Mouse (Mus musculus) right cerebral cortex, postnatal 14 days (tissue): ENCODE data around the gene Setd1b.

ENCODE experiments used
- DNase-seq: peaks from one replicate; pipeline ENCODE4 v3.0.0; 2022

Setd1b gene

GRCm38 (mm10) chr5:123142161-123143157 lies at the start of gene Setd1b:
Gene Setd1b, plus strand, starts transcription at chr5:123142193.
- no peak for DNase-seq

DNA sequence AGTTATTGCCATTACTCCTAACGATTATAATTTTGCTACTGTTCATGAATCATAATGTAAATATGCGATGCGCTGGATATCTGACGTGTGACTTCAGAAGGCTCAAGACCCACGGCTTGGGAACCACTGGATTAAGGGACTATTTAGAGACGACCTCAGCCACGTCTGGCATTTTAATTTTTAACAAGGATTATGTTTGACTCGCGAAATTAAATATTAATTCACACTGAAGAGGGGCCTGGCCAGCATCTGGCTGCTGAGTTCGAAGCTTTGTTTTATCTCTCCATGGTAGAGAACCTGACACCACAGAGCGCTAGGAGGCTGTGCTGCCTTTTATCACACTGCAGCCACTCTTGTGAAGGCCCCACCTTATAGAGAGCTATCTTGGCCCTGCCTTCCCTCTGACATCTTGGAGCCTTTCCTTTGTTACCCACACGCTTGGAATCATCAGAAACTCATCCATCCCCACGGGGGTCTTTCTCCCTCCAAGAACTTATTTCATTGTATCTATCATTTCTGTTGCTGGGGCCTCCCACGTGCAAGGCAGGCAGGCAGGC lies 48.8 kb upstream of the Setd1b start:
- no peak for DNase-seq

- DNase-seq = no peak
Measured at GRCm38 (mm10) chr5:123094238-123094991, 47.6 kb upstream of the Setd1b start.

DNA sequence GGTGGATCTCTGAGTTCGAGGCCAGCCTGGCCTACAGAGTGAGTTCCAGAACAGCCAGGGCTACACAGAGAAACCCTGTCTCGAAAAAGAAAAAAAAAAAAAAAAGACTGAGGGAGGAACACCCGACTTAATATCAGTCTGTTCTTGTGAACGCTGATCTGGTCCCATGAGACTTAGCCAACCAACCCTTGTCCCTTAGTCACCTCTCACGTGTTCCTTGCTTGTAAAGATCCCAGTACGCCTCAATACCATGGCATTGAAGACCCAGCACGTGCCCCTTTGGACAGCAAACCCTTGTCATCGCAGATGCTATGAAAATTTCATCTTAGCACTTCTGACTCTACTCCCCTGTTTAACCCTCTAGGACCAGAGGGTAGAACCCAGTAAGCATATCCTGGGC lies 45.7 kb upstream of the Setd1b start:
- no peak for DNase-seq

DNA sequence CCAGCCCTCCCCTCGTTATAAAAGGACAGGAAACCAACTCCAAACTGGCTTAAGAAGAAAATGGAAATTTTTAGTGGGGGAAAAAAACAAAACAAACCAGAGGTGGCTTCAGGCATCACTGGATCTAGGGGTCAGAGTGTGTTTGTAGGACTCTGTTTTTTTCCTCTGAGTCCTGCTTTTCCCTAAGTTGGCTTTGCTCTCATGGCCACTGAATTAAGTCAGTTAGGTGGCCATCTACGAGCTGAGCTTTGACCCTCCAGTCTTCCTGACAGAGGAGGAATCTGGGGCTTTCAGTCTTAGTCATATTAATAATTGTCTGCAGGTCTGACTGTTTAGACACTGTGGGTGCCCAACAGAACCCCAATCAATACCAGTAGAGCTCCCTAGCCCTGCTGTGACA lies 43.5 kb upstream of the Setd1b start:
- no peak for DNase-seq

DNA sequence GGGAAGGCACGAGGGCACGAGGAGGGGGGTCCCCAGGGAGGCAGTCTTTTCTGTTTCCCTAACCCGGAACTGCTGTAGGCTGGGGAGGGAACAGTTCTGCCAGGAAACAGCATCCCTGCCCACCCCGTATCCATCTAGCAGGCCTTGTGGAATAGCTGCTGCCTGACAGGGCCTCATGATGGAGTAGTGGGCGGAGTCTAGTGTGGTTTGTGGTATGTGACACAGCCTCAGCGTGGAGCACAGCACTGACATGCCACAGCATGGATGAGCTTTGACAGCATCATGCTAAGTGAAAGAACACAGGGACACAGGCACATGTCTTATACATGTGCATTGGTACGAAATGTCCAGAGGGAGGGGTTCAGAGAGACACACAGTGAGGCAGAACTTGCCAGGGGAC lies 39.6 kb upstream of the Setd1b start:
- no peak for DNase-seq

GRCm38 (mm10) chr5:123103556-123103955 lies 38.4 kb upstream of the Setd1b start:
- no peak for DNase-seq

DNA sequence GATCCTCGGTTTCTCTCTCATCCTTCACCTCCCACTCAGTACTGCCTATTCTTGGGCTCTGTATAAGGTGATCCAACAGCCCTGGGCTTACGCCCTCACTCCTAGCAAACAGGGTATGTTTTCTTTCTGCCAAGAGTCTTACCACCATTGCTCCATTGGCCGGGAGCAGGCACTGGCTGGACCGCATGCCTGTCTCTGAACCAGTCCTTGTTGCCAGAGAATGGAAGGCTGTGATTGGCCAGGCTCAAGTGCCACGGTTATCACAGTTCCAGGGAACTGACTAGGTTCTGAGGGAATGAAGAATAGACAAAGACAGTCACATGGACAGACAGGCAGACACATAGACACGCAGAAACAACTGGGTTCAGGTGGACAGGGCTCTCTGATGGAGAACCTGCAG lies 37.2 kb upstream of the Setd1b start:
- DNase-seq = no peak

DNA sequence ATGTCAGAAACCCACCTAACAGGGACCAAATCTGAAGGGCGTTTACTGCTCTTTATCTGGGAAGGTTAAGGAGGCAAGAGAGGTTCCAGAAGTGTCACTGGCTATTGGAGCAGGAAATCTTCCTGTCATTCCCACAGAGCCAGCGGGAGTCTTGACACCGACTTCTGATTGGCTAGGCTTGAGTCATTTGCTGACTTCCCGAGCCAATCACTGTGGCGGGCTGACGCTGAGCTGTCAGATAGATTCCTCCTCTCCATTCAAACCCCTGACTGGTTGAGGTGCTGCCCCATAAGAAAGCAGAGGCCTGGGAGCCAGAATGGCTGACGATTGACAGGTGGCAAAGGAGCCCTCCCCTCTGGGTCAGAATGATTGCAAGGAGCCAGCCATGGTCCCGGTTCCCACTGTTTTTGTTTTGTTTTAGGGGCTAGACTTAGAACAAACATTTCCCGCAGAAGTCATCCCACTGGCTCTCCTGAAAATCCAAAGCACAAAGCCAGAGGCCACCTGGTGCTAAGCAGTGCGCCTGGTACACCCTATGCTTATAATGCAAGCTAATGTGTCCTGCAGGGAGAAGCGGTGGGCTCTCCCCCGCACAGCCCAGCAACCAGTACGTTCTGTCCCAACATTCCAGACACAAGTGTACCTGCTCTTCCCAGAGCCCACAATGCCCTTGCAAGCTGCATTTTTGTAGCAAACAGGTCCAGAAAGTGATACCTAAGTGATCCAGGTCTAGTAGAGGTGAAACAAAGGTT lies 32.4 kb upstream of the Setd1b start:
- DNase-seq = no peak

GRCm38 (mm10) chr5:123110296-123110721 lies 31.7 kb upstream of the Setd1b start:
- DNase-seq = no peak

GRCm38 (mm10) chr5:123114109-123114508 lies 27.9 kb upstream of the Setd1b start:
- no peak for DNase-seq

DNA sequence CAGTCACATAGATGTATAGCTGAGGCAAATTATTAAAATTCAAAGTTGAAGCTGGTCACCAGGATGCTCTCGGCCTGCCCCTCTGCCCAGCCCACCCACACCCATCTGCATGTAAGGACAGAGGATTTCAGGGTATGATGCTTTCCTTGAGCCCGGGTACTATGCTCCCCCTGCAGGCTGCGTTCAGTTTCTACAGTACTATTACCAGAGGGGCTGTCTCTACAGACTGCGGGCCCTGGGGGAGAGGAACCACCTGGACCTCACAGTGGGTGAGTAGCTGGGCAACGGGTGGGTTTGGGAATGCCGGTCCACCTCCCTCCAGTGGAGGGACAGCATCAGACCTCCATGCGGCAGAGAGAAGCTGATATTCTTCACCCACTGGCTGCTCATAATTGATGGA lies 27.1 kb upstream of the Setd1b start:
- peak; percentile 59 for DNase-seq

DNA sequence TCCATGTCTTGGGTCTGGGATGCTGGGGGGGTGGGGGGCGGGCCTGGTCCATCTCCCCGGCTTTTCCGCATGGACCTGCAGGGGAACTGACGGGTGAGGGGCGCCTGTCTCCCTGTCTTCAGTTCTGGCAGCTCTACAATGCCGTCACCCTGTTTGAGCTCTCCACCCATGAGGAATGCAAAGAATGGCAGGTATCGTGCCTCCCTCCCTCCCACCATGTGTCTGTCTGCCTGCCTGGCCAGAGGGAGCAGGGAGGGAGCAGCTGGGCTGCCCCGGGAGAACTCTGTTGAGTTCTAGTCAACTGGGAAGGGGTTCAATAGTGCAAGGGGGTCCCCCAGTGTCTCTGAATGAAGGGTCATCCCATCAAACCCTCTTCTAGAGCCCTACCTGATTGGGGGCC lies 25.9 kb upstream of the Setd1b start:
- DNase-seq = no peak

DNA sequence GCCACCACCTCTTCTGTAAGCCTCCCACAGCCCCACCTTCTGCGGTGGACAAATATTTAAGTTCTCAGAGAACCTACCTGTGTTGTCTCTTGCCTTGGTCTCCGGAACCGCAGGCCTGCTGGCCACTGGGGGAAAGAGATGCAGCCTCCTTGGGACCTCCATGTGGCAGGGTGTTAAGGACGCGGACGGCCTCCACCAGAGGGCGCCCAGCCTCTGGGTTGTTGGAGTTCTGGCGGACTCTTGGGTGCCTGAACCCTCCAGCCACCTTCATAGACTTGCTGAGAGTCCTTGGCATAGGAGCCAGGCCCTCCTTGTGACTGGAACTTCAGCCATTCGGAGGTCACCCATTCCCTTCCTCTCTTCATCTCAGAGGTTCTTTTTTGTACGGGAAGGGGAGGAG lies 24.7 kb upstream of the Setd1b start:
- peak; percentile 79 for DNase-seq

GRCm38 (mm10) chr5:123117773-123118172 lies 24.2 kb upstream of the Setd1b start:
- DNase-seq = no peak

GRCm38 (mm10) chr5:123118826-123119225 lies 23.2 kb upstream of the Setd1b start:
- DNase-seq = no peak

DNA sequence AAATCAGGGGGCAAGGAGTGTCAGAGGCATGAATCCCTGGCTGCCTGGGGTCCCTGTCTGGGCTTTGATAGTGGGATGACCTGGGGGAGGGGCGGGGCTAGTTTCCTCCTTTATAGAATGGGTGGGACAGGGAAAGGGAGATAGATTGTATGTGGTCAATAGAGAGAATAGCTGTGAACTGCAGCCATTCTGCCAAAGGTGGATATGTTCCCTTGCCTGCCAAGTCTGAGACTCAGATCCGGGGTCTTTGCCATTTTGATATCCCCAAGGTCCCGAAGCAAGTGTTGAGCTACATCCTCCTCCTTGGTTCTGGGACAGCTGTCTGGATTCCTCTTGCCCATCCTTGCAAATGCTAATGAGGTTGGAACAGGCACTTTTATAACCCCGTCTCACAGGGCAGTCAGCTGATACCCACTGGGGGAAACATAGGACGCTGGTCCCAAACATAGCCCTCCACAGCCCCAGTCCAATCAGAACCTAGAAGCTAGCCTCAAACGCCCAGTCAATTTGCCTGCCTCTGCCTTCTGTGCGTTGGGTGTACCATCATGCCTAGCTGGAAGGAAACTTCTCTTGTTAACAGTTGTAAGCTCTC lies 21.3 kb upstream of the Setd1b start:
- DNase-seq = no peak

DNA sequence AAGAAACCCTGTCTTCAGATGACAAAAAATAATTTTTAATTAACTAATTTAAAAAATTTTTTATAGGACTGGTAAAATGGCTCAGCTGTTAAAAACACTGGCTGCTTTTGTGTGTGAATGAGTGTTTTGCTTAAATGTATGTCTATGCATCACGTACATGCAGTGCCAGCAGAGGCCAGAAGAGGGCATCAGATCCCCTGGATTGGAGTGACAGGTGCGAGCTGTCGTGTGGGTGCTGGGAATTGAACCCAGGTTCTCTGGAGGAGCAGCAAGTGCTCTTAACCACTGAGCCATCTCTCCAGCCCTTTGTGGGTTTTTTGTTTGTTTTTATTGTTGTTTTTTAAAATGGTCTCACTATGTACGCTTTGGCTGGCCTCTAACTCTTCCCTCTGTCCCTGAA lies 19.8 kb upstream of the Setd1b start:
- no peak for DNase-seq

DNA sequence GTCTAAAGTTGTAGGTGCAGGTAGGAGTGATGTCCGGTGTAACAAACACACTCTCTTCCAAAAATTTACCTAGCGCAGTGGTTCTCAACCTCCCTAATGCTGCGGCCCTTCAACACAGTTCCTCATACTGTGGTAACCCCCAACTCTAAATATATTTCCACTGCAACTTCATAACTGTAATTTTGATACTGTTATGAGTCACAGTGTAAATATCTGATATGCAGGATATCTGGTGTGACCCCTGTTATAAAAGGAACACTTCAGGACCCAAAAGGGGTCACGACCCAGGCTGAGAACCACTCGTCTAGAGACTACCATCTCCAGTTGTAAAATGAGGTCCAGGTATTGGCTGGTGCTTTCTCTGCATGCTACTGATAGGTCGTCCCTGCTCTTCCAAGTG lies 16.9 kb upstream of the Setd1b start:
- DNase-seq = no peak

DNA sequence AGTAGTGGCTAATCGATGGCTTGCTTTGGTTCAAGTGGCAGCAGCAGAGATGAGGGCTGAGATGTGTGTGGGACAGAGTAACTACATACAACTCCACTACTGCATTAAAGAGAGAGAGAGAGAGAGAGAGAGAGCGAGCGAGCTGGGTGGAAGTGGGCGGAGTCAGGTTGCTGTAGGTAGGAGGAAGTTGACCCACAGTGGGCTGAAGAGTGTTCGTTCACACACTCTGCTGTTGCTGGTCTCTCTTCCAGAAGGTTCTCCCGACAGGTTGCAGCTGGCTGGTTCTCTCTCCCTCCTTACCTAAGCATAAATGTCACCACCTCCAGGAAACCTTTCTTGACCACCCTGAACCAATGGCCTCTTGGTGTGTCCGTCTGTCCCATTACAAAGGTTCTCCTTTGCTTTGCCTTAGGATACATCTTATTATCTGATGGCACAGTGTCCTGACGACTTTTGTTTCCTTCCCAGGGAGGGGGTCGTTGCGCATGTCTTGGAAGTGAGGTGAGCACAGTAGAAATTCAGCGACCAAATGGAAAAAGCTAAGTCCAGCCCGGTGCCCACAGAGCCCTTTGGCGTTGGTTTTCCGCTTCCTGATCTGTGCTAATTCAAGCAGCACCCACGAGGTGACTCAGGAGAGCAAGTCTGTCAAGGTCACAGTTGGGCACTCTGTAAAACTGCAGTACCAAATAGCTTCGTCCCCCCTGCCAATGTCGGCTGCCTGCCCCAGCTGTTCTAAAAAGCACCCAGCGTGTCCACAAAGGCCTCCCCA lies 16.2 kb upstream of the Setd1b start:
- no peak for DNase-seq

DNA sequence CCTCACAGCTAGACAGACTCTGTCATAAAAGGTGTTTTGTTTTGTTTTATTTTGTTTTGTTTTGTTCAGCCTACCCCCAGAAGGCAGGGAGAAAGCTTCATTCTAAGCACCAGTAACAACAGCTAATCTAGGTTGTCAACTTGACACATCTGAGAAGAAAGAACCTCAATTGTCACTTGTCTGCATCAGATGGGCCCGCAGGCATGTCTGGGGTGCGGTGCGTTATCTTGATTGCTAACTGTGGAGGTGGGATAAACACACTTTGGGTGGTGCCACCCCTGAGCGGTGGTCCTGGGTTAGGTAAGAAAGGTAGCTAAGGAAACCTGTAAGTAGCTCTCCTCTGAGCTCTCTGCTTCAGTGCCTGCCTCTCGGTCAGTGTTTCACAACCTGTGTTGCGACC lies 15.0 kb upstream of the Setd1b start:
- no peak for DNase-seq
